Mouse (Mus musculus) NIH3T3 (cell line): ENCODE measurements around the gene Irf2bpl.

Source experiments
- DNase-seq: peaks from one replicate; pipeline ENCODE4 v3.0.0-alpha.2; 2012; ENCODE audit warnings: low read depth

Irf2bpl gene

GRCm38 (mm10) chr12:86859924-86860790 is 24.4 kb downstream of the Irf2bpl start:
- no peak for DNase-seq

GRCm38 (mm10) chr12:86858983-86859872 is 25.4 kb downstream of the Irf2bpl start:
- no peak for DNase-seq

- DNase-seq = peak; percentile 51
Measured at GRCm38 (mm10) chr12:86858498-86858897, 26.1 kb downstream of the Irf2bpl start.

GRCm38 (mm10) chr12:86857290-86857689 is 27.3 kb downstream of the Irf2bpl start:
- DNase-seq = peak; percentile 65

GRCm38 (mm10) chr12:86855670-86856069 is 28.9 kb downstream of the Irf2bpl start:
- peak; percentile 90 for DNase-seq

GRCm38 (mm10) chr12:86853516-86853915 is 31.1 kb downstream of the Irf2bpl start:
- DNase-seq = no peak

GRCm38 (mm10) chr12:86851313-86851712 is 33.3 kb downstream of the Irf2bpl start:
- DNase-seq = no peak

- no peak for DNase-seq
Measured at GRCm38 (mm10) chr12:86850746-86851145, 33.9 kb downstream of the Irf2bpl start.

- no peak for DNase-seq
Measured at GRCm38 (mm10) chr12:86849945-86850626, 34.5 kb downstream of the Irf2bpl start.

- DNase-seq = no peak
Measured at GRCm38 (mm10) chr12:86842866-86843459, 41.6 kb downstream of the Irf2bpl start.

GRCm38 (mm10) chr12:86840526-86840925 is 44.1 kb downstream of the Irf2bpl start:
- DNase-seq = no peak

GRCm38 (mm10) chr12:86838181-86838580 is 46.4 kb downstream of the Irf2bpl start:
- DNase-seq = peak; percentile 63

- peak; percentile 89 for DNase-seq
Measured at GRCm38 (mm10) chr12:86836431-86837047, 48.1 kb downstream of the Irf2bpl start.

GRCm38 (mm10) chr12:86835899-86836298 is 48.7 kb downstream of the Irf2bpl start:
- no peak for DNase-seq

- peak; percentile 70 for DNase-seq
Measured at GRCm38 (mm10) chr12:86834416-86834772, 50.2 kb downstream of the Irf2bpl start.

- DNase-seq = peak; percentile 86
Measured at GRCm38 (mm10) chr12:86833711-86834415, 50.7 kb downstream of the Irf2bpl start.

GRCm38 (mm10) chr12:86832551-86833182 is 51.9 kb downstream of the Irf2bpl start:
- DNase-seq = no peak

- no peak for DNase-seq
Measured at GRCm38 (mm10) chr12:86831591-86832550, 52.7 kb downstream of the Irf2bpl start.
